Mouse (Mus musculus) midbrain, embryonic 15.5 days (tissue): ENCODE results near the gene Kctd3. TPM values are rescaled to one million over a fixed set of nuclear protein-coding genes. Genes with fewer than 3 reads are reported as not detected.

Source experiments
- ATAC-seq: fragments of 200-750 bp; cut with Nextera tagmentation; replicated peaks from 2 replicates; pipeline ENCODE4 v1.8.0; 2017; ENCODE audit warnings: moderate TSS enrichment
- H3K27ac ChIP-seq: fragments of 300-500 bp; sonication (generic); 2 replicates; pipeline ENCODE4 v1.5.1; 2015; ENCODE audit warnings: mild to moderate bottlenecking, inconsistent platforms
- H3K27me3 ChIP-seq: fragments of 300-500 bp; sonication (generic); replicated peaks from 2 replicates; pipeline ENCODE4 v1.6.1; 2015; ENCODE audit warnings: inconsistent platforms
- H3K36me3 ChIP-seq: fragments of 300-500 bp; sonication (generic); replicated peaks from 2 replicates; pipeline ENCODE4 v1.6.1; 2015; ENCODE audit warnings: inconsistent platforms
- H3K4me1 ChIP-seq: fragments of 300-500 bp; sonication (generic); 2 replicates; pipeline ENCODE4 v1.6.1; 2015; ENCODE audit warnings: inconsistent platforms
- H3K4me2 ChIP-seq: fragments of 300-500 bp; sonication (generic); 2 replicates; pipeline ENCODE4 v1.6.1; 2015; ENCODE audit warnings: inconsistent platforms, mild to moderate bottlenecking, moderate library complexity
- H3K4me3 ChIP-seq: fragments of 300-500 bp; sonication (generic); 2 replicates; pipeline ENCODE4 v1.5.1; 2015; ENCODE audit warnings: mild to moderate bottlenecking, inconsistent platforms
- H3K9ac ChIP-seq: fragments of 300-500 bp; sonication (generic); 2 replicates; pipeline ENCODE4 v1.6.1; 2015; ENCODE audit warnings: mild to moderate bottlenecking, inconsistent platforms
- H3K9me3 ChIP-seq: fragments of 300-500 bp; sonication (generic); 2 replicates; pipeline ENCODE4 v1.6.1; 2016; ENCODE audit warnings: inconsistent platforms
- WGBS: fragments of 180-500 bp; shearing (Covaris S2); methylation state at CpG from one replicate; pipeline ENCODE4 v1.1.7; 2015; ENCODE audit warnings: mixed read lengths; 5-methylcytosine and 5-hydroxymethylcytosine counted together
- polyA plus RNA-seq: library from polyadenylated mRNA; unstranded; fragments of >200 nt; fragmentation: Nextera tagmentation; extraction: Ambion mirVana; gene quantifications from 2 replicates; pipeline ENCODE4 v1.2.1, GENCODE M21; 2015

Kctd3 gene
- 51.5 and 54.5 TPM in 2 replicates for polyA plus RNA-seq

DNA sequence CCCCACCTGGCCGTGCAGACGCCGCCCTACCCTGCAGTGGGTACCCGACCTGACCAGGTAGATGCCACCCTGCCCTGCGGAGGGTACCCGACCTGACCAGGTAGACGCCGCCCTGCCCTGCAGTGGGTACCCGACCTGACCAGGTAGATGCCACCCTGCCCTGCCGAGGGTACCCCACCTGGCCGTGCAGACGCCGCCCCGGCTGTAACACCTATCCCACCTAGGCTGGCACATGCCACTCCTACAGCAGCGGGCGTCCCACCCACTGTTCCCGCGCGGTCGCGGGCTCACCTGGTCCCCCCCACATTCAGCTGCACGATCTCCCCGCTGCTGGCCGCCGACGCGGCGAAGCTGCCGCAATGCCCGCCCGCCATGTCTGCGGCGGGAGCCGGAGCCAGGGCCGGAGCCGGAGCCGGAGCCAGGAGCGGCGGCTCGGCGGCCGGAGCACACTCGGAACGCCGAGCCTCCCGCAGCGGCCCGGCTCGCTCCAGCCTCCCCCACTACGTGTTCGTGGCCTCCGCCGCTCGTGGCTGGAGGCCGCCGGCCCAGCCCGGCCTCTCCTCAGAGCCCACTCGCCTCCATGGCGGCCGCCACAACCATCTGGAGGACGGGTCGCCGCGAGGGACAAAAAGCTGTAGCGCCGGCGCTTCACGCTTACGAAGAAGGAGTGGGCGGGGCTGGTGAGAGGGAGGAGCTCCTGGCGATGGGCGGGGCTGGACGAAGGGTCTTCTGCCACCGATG is at the start of gene Kctd3:
Gene Kctd3 (minus strand): TSS at position 603 of the 741 bp plus-strand sequence.
- Histone ChIP-seq H3K4me2 (peak within 1 kb of the TSS; percentile 96), H3K9ac (peak within 1 kb of the TSS; percentile 80), H3K4me1 (peaks cover 28% of the 10 kb centered on the region), H3K4me3 (peak within 1 kb of the TSS; percentile 96), H3K27me3 (no peaks in the 10 kb centered on the region), H3K36me3 (no peaks in the 10 kb centered on the region), H3K9me3 (no peaks in the 10 kb centered on the region), H3K27ac (peak within 1 kb of the TSS; percentile 80)
- peak; percentile 94 for ATAC-seq
- WGBS = 0% methylated on average over 68 of the region's 74 CpGs

DNA sequence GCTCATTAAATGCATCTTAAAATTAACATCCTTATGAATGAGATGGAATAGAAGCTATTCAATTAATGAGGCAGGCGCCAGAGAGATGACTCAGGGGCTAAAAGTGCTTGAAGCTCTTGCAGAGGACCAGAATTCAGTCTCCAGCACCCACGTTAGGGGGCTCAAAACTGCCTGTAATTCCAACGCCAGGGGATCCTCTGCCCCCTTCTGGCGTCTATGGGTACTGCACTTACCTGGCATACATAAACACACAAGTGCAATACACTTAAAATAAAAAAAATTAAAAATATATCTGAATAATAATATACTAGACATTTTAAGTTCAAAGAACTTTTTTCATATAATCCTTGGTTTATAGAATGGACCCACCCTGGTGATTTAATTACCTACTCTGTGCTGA is 49.8 kb upstream of the Kctd3 start:
- Histone ChIP-seq H3K36me3 (no peaks in the 10 kb centered on the region), H3K4me3 (no peak overlapping the region), H3K27me3 (no peaks in the 10 kb centered on the region), H3K27ac (no peak overlapping the region), H3K9me3 (no peaks in the 10 kb centered on the region), H3K4me1 (no peaks in the 10 kb centered on the region), H3K4me2 (no peak overlapping the region), H3K9ac (no peak overlapping the region)
- ATAC-seq = no peak
- WGBS = 60% methylated on average over 4 of the region's 4 CpGs

DNA sequence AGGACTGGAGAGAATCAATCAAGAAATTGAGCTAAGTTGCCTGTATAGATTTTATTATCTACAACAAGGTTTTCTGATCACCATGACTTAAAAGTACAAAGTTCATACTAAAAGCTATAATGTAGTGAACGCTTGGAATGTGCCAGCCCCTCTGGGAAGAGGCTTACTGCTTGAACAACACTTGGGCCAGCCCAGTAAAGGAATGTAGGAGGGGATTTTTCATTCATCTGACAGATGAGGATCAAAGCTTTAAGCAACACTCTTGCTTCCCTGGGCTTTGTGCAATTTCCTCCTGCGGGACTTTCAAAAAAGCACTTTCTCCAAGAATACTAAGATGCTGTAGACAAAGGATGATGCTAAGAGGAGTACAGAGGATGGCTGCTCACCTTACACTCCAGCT is 48.3 kb upstream of the Kctd3 start:
- Histone ChIP-seq H3K4me3 (no peak overlapping the region), H3K36me3 (no peaks in the 10 kb centered on the region), H3K4me2 (no peak overlapping the region), H3K4me1 (no peaks in the 10 kb centered on the region), H3K27me3 (no peaks in the 10 kb centered on the region), H3K9ac (no peak overlapping the region), H3K27ac (no peak overlapping the region), H3K9me3 (no peaks in the 10 kb centered on the region)
- no peak for ATAC-seq
- 51% methylated on average over 2 of the region's 2 CpGs for WGBS

DNA sequence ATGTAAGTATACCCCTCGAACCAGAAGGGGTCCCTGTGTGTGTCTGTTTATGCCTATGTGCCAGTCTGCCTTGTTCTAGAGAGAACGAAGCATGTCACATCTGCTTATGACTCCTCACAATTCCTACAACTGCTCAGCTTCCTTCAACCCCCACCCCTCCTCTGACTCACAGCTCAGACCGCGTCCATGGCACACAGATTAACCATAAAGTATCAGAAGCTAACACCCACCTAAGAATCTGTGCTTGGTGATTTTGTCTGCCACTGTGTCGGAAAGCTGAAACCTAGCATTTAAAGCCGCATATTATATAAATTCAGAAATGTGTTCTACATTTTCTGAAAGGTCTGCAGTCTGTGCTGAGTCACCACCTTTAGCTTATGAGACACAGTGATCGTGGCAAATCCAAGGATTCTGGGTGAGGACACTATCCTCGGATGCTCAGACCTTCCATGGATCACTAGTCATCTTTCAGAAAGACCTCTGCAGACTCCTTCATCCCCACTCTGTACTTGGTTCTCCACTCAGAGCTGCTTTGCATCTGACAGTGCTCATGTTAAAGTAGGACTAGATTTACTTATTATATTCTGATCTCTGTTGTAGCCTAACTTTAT is 47.4 kb upstream of the Kctd3 start:
- no peak overlapping the region for H3K9ac ChIP-seq
- H3K27ac ChIP-seq = no peak overlapping the region
- H3K36me3 ChIP-seq = no peaks in the 10 kb centered on the region
- ATAC-seq = no peak
- H3K9me3 ChIP-seq = no peaks in the 10 kb centered on the region
- no peaks in the 10 kb centered on the region for H3K27me3 ChIP-seq
- no peak overlapping the region for H3K4me3 ChIP-seq
- 84% methylated on average over 8 of the region's 8 CpGs for WGBS
- no peaks in the 10 kb centered on the region for H3K4me1 ChIP-seq
- no peak overlapping the region for H3K4me2 ChIP-seq

DNA sequence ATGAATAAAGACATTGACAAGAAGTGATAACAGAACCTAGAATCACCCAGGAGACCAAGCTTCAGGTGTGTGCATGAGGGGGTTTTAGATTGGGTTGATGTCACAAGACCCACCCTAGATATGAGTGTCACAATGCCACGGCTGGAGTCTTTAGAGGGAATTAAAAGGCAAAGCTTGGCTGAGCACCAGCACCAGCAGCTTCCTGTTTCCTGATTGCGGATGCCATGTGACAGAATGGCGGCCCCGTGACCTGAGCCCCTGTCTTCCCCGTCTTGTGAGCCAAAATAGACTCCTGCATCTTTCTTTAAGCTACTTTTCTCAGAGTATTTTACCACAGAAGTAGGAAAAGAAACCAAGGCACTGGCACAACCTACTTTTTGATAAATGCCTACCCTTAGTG is 46.5 kb upstream of the Kctd3 start:
- no peak for ATAC-seq
- Histone ChIP-seq H3K27ac (no peak overlapping the region), H3K4me3 (no peak overlapping the region), H3K9ac (no peak overlapping the region), H3K36me3 (no peaks in the 10 kb centered on the region), H3K4me2 (no peak overlapping the region), H3K4me1 (no peaks in the 10 kb centered on the region), H3K9me3 (no peaks in the 10 kb centered on the region), H3K27me3 (no peaks in the 10 kb centered on the region)
- 82% methylated on average over 5 of the region's 5 CpGs for WGBS

DNA sequence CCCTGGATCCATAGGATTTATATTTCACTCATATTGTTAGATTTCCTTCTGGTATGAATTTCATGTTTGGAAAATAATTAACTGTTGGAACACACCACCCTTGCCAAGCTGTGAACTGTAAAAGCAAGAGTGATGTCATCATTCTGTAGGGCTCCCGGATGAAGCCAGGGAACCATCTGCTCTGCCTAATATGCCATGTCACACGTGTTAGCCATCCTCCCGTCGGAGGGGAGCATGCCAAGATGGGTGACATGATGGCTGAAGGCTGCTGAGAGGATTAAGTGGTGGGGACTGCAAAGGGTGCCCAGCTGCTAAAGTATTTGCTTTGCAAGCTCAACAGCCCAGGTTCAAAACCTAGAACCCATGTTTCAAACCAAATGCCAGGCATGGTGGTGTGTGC is 44.5 kb upstream of the Kctd3 start:
- WGBS = 80% methylated on average over 4 of the region's 4 CpGs
- no peak for ATAC-seq

DNA sequence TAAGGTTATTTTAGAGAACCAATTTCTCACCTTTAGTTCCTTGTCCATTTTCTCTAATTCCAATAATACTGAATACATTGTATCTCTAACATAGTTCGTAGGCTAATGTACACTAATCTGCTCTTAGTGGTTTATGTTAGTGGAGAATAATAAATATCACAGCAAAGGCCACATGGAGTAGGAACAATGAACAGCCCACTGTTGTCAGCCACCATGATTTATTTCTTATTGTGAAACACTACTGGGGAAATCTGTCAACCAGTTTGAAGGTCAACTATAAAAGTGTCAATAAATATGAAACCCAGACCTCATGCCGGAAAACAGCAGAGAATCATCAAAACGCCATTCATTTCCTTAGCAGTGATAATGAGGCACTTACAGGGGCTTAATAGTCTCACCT is 42.5 kb upstream of the Kctd3 start:
- Histone ChIP-seq H3K9me3 (no peaks in the 10 kb centered on the region), H3K4me1 (no peaks in the 10 kb centered on the region), H3K36me3 (no peaks in the 10 kb centered on the region), H3K27ac (no peak overlapping the region), H3K27me3 (no peaks in the 10 kb centered on the region), H3K4me3 (no peak overlapping the region), H3K4me2 (no peak overlapping the region), H3K9ac (no peak overlapping the region)
- WGBS = 86% methylated on average over 3 of the region's 3 CpGs
- no peak for ATAC-seq

More for the DNA sequence above, 44.5 kb upstream of the Kctd3 start:
- Histone ChIP-seq H3K4me3 (no peak overlapping the region), H3K27ac (no peak overlapping the region), H3K27me3 (no peaks in the 10 kb centered on the region), H3K4me1 (no peaks in the 10 kb centered on the region), H3K4me2 (no peak overlapping the region), H3K36me3 (no peaks in the 10 kb centered on the region), H3K9me3 (no peaks in the 10 kb centered on the region), H3K9ac (no peak overlapping the region)

DNA sequence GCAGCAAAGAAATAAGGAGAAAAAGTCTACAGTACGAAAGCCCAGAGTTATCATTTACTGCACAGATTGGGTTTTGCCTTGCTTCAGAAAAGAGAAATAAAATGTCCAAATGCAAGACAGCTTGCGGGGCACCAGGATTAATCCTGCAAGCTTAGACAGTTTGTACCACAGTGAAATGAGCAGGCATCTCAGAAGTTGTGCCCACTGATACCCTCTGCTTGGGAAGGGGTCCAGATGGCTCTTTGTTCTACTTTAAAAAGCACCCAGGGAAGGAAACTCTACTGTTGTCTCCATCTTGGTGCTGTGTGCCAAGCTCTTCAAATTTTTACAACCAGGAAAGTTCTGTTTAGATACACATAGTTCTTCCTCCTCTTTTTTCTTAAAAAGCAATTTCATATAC is 40.7 kb upstream of the Kctd3 start:
- Histone ChIP-seq H3K27me3 (no peaks in the 10 kb centered on the region), H3K4me3 (no peak overlapping the region), H3K9me3 (no peaks in the 10 kb centered on the region), H3K4me1 (no peaks in the 10 kb centered on the region), H3K27ac (no peak overlapping the region), H3K36me3 (no peaks in the 10 kb centered on the region), H3K9ac (no peak overlapping the region), H3K4me2 (no peak overlapping the region)
- ATAC-seq = no peak
- 94% methylated on average over 2 of the region's 2 CpGs for WGBS

DNA sequence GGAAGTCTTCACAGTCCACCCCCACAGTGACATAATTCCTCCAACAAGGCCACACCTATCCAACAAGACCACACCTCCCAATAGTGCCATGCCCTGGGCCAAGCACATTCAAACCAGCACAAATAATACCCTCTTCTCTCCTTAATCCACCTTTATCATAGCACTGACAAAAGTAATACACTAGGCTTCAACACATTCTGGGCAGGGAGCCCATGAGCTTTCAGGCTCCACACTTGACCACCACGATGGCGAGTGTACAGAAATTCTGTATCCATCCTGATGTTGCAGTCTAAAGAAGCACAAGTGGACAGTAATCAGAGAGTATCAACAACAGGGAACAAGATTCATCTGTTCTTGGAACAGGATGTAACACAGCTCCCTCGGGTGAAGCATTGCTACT is 40.3 kb upstream of the Kctd3 start:
- Histone ChIP-seq H3K4me2 (no peak overlapping the region), H3K4me1 (no peaks in the 10 kb centered on the region)
- WGBS = 84% methylated on average over 3 of the region's 3 CpGs

DNA sequence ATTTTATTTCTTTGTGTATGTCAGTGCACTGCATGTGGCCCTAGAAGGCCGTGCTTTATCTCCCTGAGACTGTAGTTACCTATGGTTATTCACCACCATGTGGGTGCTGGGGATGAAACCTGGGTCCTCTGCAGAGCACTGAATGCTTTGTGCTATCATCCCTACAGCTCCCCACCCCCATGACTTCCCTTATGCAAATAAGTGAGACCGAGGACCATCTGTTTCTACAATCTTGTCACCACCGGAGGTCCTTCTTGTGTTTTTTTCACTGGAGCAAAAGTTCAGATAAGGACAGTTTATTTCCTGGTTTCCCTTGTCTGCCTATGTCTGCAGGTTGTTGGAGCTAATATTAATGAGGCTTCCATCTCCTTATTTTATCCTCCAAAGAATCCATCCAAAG is 39.2 kb upstream of the Kctd3 start:
- WGBS = 81% methylated on average over 3 of the region's 3 CpGs

More for the DNA sequence above, 40.3 kb upstream of the Kctd3 start:
- Histone ChIP-seq H3K9ac (no peak overlapping the region), H3K4me3 (no peak overlapping the region), H3K9me3 (no peaks in the 10 kb centered on the region), H3K27ac (no peak overlapping the region), H3K27me3 (no peaks in the 10 kb centered on the region), H3K36me3 (no peaks in the 10 kb centered on the region)
- no peak for ATAC-seq

DNA sequence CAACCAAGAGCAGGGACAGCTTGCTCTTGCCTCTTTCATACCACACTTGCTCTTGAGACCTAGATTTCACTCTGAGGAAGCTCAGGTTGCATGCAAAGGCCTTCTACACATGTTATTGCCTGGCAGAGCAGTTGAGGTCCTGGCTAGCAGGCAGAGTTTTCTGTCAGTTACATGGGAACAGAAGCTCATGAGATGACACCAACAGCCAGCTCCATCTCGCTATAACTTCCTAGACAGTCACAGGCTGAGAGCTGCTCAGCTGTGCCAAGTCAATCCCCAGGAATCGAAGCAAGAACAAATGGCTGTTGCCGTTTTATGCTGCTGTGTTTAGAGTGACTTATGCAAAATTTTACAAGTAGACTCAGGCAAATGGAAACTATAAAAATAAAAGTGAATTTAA is 38.7 kb upstream of the Kctd3 start:
- no peak overlapping the region for H3K4me2 ChIP-seq
- H3K27ac ChIP-seq = no peak overlapping the region
- WGBS = 82% methylated on average over 3 of the region's 3 CpGs
- no peak overlapping the region for H3K4me3 ChIP-seq
- ATAC-seq = no peak
- no peaks in the 10 kb centered on the region for H3K36me3 ChIP-seq
- H3K9me3 ChIP-seq = no peaks in the 10 kb centered on the region
- no peaks in the 10 kb centered on the region for H3K27me3 ChIP-seq
- no peaks in the 10 kb centered on the region for H3K4me1 ChIP-seq
- no peak overlapping the region for H3K9ac ChIP-seq

More for the DNA sequence above, 39.2 kb upstream of the Kctd3 start:
- H3K4me3 ChIP-seq = no peak overlapping the region
- ATAC-seq = no peak
- H3K9me3 ChIP-seq = no peaks in the 10 kb centered on the region
- H3K9ac ChIP-seq = no peak overlapping the region
- no peaks in the 10 kb centered on the region for H3K27me3 ChIP-seq
- H3K4me2 ChIP-seq = no peak overlapping the region
- H3K27ac ChIP-seq = no peak overlapping the region
- no peaks in the 10 kb centered on the region for H3K36me3 ChIP-seq
- no peaks in the 10 kb centered on the region for H3K4me1 ChIP-seq

DNA sequence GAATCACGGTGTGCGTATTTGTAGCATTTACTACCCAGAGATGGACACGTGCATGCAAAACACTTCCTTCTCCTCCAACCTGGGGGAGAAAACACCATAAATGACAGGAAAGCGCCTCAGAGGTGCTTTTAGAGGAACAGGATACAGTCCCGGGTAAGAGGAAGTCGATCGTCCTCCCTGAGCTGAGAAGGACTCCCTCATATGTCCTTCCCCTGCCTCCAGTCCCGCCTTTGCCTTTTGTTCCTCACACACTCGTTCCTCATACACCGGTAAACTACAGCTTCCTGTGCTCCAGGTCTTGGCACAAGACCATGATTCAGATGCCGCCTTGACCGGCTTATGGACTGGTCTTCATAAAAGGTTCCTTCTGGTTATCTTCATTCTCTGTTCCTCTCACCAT is 33.6 kb upstream of the Kctd3 start:
- Histone ChIP-seq H3K27ac (no peak overlapping the region), H3K9me3 (no peaks in the 10 kb centered on the region), H3K9ac (no peak overlapping the region), H3K4me3 (no peak overlapping the region), H3K4me2 (no peak overlapping the region), H3K4me1 (no peaks in the 10 kb centered on the region), H3K36me3 (no peaks in the 10 kb centered on the region), H3K27me3 (no peaks in the 10 kb centered on the region)
- 89% methylated on average over 12 of the region's 12 CpGs for WGBS
- ATAC-seq = no peak

DNA sequence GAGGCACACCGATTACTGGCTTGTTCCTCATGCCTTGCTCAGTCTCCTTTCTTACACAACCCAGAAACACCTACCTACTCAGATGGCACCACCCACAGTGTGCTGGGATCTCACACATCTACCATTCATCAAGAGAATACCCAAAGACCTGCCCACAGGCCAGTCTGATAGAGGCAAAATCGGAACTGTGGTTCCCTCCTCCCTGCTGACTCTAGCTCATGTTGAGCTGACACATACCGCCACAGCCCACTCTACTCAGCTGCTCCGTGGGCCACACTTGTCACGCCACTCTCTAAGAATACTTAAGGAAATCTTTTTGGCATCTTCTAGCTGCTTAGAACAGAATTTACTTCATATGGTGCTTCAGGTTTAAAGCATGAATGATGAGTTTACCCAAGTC is 31.7 kb upstream of the Kctd3 start:
- Histone ChIP-seq H3K4me1 (no peaks in the 10 kb centered on the region), H3K9ac (no peak overlapping the region), H3K4me2 (no peak overlapping the region), H3K36me3 (no peaks in the 10 kb centered on the region), H3K4me3 (no peak overlapping the region), H3K27me3 (no peaks in the 10 kb centered on the region), H3K27ac (no peak overlapping the region), H3K9me3 (no peaks in the 10 kb centered on the region)
- WGBS = 90% methylated on average over 5 of the region's 5 CpGs
- ATAC-seq = no peak
